Mouse (Mus musculus): ENCODE measurements around the gene Nfkbiz. TPM values are rescaled to one million over a fixed set of nuclear protein-coding genes. Genes with fewer than 3 reads are reported as not detected.

Nfkbiz gene
- total RNA-seq, 4 experiments from 2014 or later: 1.9 to 2.3 (median 2.1) TPM

DNA sequence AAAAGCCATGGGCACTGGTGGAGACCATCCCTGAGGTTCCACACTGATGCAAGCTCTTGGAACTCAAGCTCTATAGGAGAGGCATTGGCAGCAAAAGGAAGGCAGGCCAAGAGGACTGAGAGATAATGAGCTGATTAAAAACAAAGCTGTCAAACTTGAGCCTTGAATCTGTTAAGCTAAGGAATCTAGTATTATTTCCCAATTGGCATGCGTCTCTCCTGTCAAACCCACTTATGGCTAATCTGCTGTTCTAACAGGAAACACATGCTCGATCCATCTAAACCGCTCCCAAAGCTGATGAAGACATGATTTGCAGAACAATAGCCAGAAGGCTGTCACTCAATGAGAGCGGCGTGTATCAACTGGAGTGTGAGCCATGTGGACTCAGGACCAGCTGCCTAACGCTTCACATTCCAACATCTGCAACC lies 31.2 kb downstream of the Nfkbiz start:
- DNase-seq (ENCODE audit: low spot score): peak; percentile 62

DNA sequence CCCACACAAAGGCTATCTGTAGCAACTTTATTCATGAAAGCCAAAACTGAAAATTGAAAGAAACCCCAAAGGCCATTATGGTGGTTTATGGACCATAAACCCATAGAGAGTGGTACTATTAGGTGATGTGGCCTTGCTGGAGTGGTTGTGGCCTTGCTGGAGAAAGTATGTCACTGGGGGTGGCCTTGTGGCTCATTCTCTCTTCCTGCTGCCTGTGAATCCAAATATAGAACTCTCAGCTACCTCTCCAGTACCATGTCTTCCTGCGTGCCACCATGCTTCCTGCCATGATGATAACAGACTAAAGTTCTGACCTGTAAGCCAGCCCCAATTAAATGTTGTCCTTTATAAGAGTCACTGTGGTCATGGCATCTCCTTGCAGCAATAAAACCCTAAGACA lies 33.9 kb downstream of the Nfkbiz start:
- DNase-seq (ENCODE audit: low spot score): no peak

DNA sequence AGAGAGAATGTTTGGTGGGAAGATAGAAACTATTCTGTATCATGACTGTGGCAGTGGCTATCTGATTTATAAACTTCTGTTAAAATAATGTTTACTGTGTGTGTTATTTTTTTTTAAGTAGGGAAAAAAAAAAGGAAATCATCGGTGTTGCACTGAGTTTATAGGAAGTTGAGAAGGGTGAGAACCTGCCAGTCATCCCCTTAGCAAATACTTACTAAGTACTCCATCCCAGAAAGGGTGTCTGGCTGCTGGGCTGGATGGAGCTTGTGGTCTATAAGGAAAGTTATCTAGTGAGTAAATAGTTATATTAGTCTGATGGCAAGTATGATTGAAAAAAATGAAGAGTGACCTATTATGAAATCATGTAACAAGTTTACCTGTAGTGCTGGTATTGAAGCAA lies 37.1 kb downstream of the Nfkbiz start:
- no peak for DNase-seq (ENCODE audit: low spot score)

DNA sequence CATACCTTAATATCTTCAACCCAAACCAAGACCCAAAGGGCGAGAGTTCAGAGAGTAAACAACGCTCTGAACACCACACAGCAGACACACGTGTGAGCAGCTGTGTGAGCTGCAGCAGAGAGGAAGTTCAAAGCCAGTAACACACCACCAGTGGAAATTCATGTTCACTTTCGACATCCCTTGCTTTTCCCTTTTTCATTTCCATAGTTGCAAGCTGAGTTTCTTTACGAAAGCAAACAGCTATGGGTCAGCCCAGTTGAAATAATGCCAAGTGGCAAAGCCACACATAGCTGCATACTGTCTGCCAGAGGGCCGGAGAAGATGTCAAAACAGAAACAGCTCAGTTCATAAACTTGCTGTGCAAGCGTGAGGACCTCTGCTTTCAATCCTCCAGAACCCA lies 39.9 kb downstream of the Nfkbiz start:
- peak; percentile 35 for DNase-seq (ENCODE audit: low spot score)

DNA sequence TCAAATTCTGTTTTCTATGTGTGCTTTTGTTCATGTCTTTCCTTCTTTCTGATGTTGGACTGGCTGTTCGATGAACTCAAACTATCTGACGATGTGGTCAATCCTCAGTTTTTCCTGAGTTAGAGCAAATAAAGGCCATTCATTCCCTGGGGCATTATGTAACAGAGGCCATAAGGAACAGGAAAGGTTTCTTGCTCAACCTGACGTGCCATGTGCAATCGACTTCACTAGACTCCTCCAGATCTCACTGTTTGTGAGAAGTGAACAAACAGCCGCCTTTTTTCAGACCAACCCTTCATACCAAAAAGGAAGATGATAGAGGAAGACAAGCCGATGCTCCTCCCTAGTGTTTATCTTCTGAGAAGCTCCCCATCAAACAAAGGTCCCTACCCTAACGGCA lies 48.4 kb downstream of the Nfkbiz start:
- DNase-seq (ENCODE audit: low spot score): no peak

DNA sequence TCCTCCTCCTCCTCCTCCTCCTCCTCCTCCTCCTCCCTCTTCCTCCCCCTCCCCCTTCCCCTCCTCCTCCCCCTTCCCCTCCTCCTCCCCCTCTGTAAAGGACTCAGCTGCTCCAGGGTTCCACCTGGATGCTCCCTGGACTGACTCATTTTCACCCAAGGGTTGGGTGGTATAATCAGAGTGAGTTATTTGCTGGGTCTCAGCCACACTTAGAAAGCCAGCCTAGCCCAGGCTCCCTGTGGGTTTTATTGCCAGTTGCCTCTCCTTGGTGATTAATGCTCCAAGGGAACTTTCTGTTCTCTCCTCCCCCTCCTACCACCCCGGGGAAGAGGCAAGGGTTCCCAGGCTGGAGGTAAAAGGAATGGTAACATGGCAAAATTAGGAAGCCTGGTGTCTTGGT lies 49.4 kb downstream of the Nfkbiz start:
- DNase-seq (ENCODE audit: low spot score): no peak

DNA sequence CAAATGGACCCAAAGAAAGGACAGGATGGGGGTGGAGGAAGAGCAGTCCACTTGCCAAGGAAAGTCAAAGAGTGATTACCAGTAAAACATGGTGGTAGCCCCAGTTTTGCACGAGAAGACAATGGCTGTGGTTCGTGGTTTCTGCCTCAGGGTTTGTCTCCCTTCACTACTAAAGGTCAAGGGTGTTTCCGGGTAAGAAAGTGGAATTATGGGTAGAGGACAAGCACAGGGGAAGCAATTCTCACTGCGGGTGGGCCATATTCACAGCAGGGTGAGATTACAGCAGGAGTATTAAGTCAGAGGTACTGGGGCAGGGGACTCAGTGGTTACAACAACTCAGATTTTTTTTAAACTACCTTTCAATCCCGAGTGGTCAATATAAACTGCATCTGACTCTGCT lies 50.0 kb downstream of the Nfkbiz start:
- DNase-seq (ENCODE audit: low spot score): no peak

DNA sequence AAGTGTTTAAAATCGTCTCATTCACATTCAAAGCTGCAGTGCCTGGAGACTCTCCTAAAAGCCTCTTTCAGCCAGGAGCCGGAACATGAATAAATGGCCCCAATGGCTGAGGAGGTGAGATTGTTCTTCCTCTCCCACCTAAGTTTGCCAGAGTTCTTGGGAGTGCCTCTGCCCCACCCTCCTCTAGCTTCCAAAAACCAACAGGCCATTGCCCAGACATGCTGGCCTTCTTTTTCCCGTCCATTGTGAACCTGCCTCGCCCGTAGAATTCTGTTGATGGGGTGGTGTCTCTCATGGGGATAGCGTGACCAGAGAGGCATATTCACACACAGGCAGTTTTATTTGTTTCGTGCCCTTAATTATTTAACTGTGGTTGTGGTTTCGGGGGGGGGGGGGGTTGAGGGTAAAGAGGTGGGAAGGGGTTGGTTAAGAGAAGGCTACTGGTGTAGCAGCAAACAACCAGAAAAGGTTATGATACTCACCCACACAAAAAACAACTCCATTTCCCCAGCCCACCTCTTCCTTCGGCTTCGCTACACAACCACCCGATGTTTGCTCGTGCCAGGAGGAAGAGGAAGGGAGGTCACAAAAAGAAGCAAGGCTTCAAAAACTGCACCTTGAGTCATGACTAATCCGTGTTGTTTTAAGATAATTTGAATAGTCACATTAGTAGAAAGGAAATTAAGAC lies 51.2 kb downstream of the Nfkbiz start:
- DNase-seq (ENCODE audit: low spot score): no peak

DNA sequence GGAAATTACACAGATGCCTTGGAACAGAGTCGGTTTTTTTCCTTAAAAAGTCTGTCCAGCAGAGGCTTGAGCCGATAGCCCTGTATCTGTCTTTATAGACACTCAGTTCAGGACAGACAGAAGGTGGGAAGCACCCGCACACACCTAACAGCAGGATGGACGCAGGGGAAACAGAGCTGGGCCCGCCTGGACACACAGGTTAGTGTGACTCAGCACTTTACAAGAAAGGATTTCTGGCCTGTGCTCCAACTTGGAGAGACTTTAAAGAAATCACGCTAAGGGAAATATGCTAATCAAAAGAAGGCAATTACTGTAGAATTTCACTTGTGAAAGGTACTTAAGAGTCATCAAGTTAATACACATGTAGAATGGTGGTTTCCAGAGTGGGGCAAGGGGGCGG lies 54.3 kb downstream of the Nfkbiz start:
- no peak for DNase-seq (ENCODE audit: low spot score)

DNA sequence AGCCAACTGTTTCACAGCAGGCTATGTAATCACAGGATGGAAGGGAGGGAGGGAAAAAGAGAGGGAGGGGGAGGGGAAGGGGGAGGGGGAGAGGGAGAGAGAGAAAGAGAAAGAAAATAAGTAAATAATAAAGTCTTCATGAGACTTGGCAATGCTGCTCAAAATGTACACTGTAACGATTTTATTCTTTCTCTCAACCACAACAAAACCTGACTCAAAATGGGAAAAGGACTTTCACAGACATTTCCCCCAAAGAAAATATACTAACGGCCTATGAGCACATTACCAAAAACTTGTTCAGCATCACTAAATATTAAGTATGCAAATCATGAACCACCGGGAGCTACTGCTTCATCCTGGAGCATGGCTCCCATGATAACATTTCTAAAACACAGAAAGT lies 54.8 kb downstream of the Nfkbiz start:
- DNase-seq (ENCODE audit: low spot score): no peak

DNA sequence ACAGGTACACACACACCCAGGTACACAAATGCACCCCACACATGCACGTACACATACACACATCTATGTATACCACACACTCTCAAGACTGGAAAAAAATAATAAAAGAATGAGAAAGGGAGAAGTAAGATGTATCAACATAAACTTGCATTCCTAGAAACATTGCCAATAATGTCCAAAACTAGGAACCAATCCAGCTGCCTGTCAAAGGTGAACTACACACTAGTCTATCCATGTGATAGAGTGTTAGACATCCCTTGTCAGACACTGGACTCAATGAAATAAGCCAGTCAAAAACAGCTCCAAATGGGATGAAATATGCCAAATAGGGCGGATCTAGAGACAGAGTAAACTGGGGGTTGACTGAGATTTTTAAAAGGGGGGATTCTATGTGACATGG lies 55.8 kb downstream of the Nfkbiz start:
- DNase-seq (ENCODE audit: low spot score): no peak

DNA sequence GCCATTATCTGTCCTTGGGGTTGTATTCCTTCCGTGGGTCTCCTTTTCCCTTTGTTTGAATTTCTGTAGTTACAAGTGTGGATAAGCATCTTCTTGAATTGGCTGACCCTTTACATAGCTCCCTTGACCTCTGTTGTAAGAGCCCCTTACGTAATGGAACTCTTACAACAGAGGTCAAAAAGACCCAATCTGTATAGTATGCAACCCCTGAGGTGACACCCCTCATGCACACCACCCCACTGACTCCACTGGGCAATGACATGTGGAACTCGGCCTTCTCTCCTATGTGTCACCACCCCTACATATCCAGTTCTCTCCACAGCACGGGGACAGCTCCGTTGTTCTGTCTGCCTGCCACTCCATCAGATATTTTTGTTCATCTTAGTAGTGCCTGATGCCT lies 56.9 kb downstream of the Nfkbiz start:
- DNase-seq (ENCODE audit: low spot score): no peak

DNA sequence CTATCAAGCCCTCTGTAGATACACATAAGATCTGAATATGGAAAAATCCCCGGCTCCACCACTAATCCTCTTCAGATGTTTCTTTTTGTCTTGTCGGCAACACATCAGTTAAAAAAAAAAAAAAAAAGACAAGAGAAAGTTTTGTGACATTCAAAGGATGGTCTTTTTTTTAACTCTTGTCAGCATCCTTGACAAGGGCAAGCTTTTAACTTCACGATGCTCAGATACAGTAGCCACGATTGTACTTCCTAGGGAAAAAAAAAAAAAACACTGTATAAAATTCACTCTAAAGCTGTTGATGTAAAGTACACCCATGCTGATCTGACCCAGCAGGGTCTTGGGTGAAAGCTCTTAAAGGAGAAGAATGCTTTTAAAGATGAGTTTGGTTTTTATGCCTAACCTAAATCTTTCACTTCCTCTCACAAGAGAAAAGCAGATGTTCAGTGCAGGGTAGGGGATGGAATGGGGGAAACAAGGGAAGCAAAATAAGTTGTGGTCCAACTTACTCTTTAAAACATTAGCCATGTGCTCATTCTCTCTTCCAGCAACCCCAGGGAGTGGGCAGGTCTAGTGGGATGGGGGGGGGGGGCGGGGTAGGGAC lies 57.6 kb downstream of the Nfkbiz start:
- no peak for DNase-seq (ENCODE audit: low spot score)

DNA sequence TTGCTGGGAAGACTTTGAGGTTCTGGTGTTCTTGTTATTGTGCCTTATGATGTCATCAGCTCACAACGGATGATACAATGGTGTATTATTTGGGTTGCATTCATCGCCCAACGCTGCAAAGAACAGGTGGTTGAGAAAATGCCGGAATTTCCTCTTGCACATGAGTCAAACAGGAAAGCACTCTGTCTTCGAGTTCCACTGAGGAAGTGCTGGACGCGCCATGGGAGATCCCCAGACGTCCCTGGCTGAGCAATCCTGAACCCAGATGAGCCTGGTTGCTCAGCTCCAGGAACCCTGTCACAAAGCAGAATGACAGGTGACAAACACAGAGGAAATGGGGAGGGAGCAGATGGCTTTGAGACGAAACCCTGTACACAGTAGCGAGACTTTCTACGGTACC lies 62.4 kb downstream of the Nfkbiz start:
- DNase-seq (ENCODE audit: low spot score): no peak

DNA sequence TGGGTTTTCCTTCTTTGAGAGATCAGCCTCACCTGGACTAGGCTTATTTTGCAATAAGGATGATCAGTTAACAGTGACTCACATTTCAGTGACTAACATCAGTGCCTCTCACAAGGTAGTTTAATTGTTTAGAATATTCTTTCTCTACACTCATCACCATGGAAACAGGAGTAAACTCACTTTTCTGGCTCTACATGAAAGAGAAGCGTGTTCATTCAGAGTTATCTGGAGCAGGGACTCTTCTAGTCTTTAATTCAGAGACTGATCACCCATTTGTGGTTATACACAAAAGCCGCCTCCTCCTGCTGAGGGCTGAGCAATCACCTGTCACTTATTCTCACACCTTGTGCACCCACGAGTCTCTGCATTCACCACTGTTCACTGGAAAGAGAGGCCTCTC lies 68.5 kb downstream of the Nfkbiz start:
- no peak for DNase-seq (ENCODE audit: low spot score)

Other genes with a start within 250 kb of the Nfkbiz start
- under 1 TPM; 0.33 to 0.87 (median 0.44) TPM for gene Nxpe3, start 56.4 kb upstream of the Nfkbiz start, total RNA-seq (2022)
- gene Cep97, start 96.0 kb upstream of the Nfkbiz start, total RNA-seq (2022): 1 to 10 TPM; 3.9 to 5.3 (median 5.2) TPM
- 100 to 1,000 TPM; 481 to 584 (median 542) TPM for gene Rpl24, start 127.4 kb upstream of the Nfkbiz start, total RNA-seq (2022)
- gene Zbtb11, start 135.0 kb upstream of the Nfkbiz start, total RNA-seq (2022): 10 to 100 TPM in 3 of 4 experiments, 1 to 10 TPM in 1; 7.2 to 12.0 (median 11.1) TPM
- gene Pcnp, start 190.8 kb upstream of the Nfkbiz start, total RNA-seq (2022): 10 to 100 TPM; 46.3 to 56.5 (median 47.5) TPM
- 10 to 100 TPM in 3 of 4 experiments, 1 to 10 TPM in 1; 9.7 to 12.9 (median 11.9) TPM for gene Trmt10c, start 198.9 kb upstream of the Nfkbiz start, total RNA-seq (2022)
- 10 to 100 TPM; 14.2 to 18.6 (median 17.4) TPM for gene Senp7, start 209.4 kb upstream of the Nfkbiz start, total RNA-seq (2022)

Data from heart, adult 8-10 months (tissue).